Mouse (Mus musculus) bone marrow, adult 2 months (tissue): Measurements from ENCODE around the gene B3galt1.

Experiments
- CTCF ChIP-seq: fragments of 200-500 bp; IDR thresholded peaks from 2 replicates; pipeline ENCODE4 v1.5.1; 2011; ENCODE audit warnings: low read length, control low read depth; ENCODE audit not compliant: control insufficient read depth, insufficient read depth
- POLR2A ChIP-seq: fragments of 200-500 bp; IDR thresholded peaks from 2 replicates; pipeline ENCODE4 v1.6.1; 2011; ENCODE audit warnings: low read depth, mild to moderate bottlenecking, control low read depth, low read length, borderline replicate concordance; ENCODE audit not compliant: control insufficient read depth

GRCm38 (mm10) chr2:68003091-68003490 is 437.4 kb downstream of the B3galt1 start:
- TF ChIP-seq CTCF (no peak), POLR2A (no peak)
